Mouse (Mus musculus) ES-E14 (cell line): ENCODE data around the gene 4930469K13Rik. TPM values are rescaled to one million over a fixed set of nuclear protein-coding genes. Genes with fewer than 3 reads are reported as not detected.

Experiments
- DNase-seq: peaks from one replicate; pipeline ENCODE4 v3.0.0-alpha.2; 2013; ENCODE audit warnings: low read depth, low spot score
- H3K27ac ChIP-seq: 2 replicates; pipeline ENCODE4 v1.5.1; 2012; ENCODE audit warnings: low read depth, mild to moderate bottlenecking, low read length, moderate library complexity, mixed read lengths; ENCODE audit not compliant: poor library complexity, insufficient read depth, severe bottlenecking
- H3K36me3 ChIP-seq: 2 replicates; pipeline ENCODE4 v1.6.1; 2012; ENCODE audit warnings: mild to moderate bottlenecking, low read length, moderate library complexity, mixed read lengths; ENCODE audit not compliant: control insufficient read depth, poor library complexity, insufficient read depth, severe bottlenecking
- H3K4me1 ChIP-seq, 2 experiments: fragments of 150-350 bp in 1 of 2; sonication (generic) in 1 of 2; 2 replicates each; pipeline ENCODE4 v1.6.1; 2012; ENCODE audit warnings: low read length in 2 of 2, mild to moderate bottlenecking in 1 of 2, mixed read lengths in 1 of 2; ENCODE audit not compliant: control insufficient read depth in 2 of 2, insufficient read depth in 2 of 2, poor library complexity in 1 of 2
- H3K4me3 ChIP-seq, 2 experiments: fragments of 150-350 bp in 1 of 2; sonication (generic) in 1 of 2; 2 replicates each; pipeline ENCODE4 v1.5.1; 2012; ENCODE audit warnings: low read length in 2 of 2, low read depth in 1 of 2, mild to moderate bottlenecking in 1 of 2, mixed read lengths in 1 of 2; ENCODE audit not compliant: insufficient read depth in 1 of 2, poor library complexity in 1 of 2, severe bottlenecking in 1 of 2
- H3K9ac ChIP-seq: 2 replicates; pipeline ENCODE4 v1.6.1; 2012; ENCODE audit warnings: low read depth, mild to moderate bottlenecking, low read length, mixed read lengths; ENCODE audit not compliant: poor library complexity, insufficient read depth, severe bottlenecking
- H3K9me3 ChIP-seq: fragments of 150-350 bp; sonication (generic); 2 replicates; pipeline ENCODE4 v1.6.1; 2012; ENCODE audit warnings: low read depth, mild to moderate bottlenecking, low read length; ENCODE audit not compliant: control insufficient read depth, insufficient read depth
- CHD2 ChIP-seq: IDR thresholded peaks from 2 replicates; pipeline ENCODE4 v1.6.1; 2014; ENCODE audit warnings: mild to moderate bottlenecking, low read depth, low read length, inconsistent platforms
- HCFC1 ChIP-seq: IDR thresholded peaks from 2 replicates; pipeline ENCODE4 v1.6.1; 2012; ENCODE audit warnings: low read length, inconsistent platforms, borderline replicate concordance; ENCODE audit not compliant: insufficient read depth
- MAFK ChIP-seq: IDR thresholded peaks from 2 replicates; pipeline ENCODE4 v1.6.1; 2014; ENCODE audit warnings: mild to moderate bottlenecking, low read depth, low read length, inconsistent platforms; ENCODE audit not compliant: insufficient read depth
- ZC3H11A ChIP-seq: IDR thresholded peaks from 2 replicates; pipeline ENCODE4 v1.6.1; 2012; ENCODE audit warnings: low read depth, mild to moderate bottlenecking, inconsistent platforms, low read length, borderline replicate concordance
- ZNF384 ChIP-seq: IDR thresholded peaks from 2 replicates; pipeline ENCODE4 v1.6.1; 2012; ENCODE audit warnings: low read depth, low read length, inconsistent platforms
- in situ Hi-C, 2 experiments: fragments of 600-800 bp; cut with MboI; formaldehyde crosslinking; loops; one replicate each; pipeline ENCODE4 v1.15.1; 2025; ENCODE audit warnings: low sequenced_read_pairs in 2 of 2, inconsistent platforms in 1 of 2; ENCODE audit not compliant: unreplicated experiment in 2 of 2
- total RNA-seq: library from RNA; depleted of rRNA; stranded (reverse); fragments of 300-350 nt; gene quantifications from 2 replicates; pipeline ENCODE4 v1.2.3, GENCODE M21; 2012

Gene 4930469K13Rik
- total RNA-seq, 1 experiment: not detected

DNA sequence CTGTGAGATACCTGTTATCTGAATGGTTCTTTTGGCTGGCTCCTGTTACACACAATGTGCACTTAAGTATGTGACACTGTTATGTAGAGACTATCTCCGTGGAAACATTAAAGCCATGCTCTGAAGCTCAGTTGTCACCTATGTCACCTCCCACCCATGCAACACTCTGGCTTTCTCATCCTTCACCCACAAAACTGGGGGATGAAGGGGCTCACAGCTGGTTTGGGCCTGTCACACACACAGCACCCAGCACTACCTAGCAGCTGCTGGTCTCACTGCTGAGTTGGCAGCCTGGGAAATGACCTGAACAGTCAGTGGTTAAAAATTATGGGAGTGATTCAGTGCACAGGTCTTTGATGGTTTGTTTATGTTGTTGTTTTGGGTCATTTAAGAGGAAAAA, 48.3 kb downstream of the 4930469K13Rik start:
- Histone ChIP-seq H3K4me1 (no peaks in the 10 kb centered on the region), H3K36me3 (no peaks in the 10 kb centered on the region), H3K9ac (no peak overlapping the region), H3K4me3 (no peak overlapping the region), H3K27ac (no peak overlapping the region), H3K9me3 (no peaks in the 10 kb centered on the region)
- no peak for DNase-seq
- no peak for TF ChIP-seq ZC3H11A
- TF ChIP-seq HCFC1: no peak
- no peak for TF ChIP-seq ZNF384
- no peak for TF ChIP-seq CHD2
- TF ChIP-seq MAFK: no peak
- in situ Hi-C loops: no loop called here

DNA sequence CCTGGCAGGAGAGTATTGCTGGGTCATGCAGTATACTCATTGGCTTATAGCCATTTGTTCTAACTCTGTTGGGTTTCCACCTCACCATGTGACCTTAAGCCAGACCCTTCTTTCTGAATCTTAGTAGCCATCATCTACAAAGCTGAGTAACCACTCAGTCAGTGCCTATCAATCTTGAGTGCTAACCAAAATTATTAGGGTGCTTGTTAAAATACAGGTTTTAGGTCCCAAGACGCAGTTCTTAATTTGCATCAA, 49.3 kb downstream of the 4930469K13Rik start:
- H3K4me1 ChIP-seq: no peaks in the 10 kb centered on the region
- in situ Hi-C loops: no loop called here
- TF ChIP-seq ZNF384: no peak
- no peak for TF ChIP-seq CHD2
- TF ChIP-seq ZC3H11A: no peak
- TF ChIP-seq HCFC1: no peak
- no peak for TF ChIP-seq MAFK
- H3K27ac ChIP-seq: no peak overlapping the region
- H3K9ac ChIP-seq: no peak overlapping the region
- no peaks in the 10 kb centered on the region for H3K36me3 ChIP-seq
- no peaks in the 10 kb centered on the region for H3K9me3 ChIP-seq
- H3K4me3 ChIP-seq: no peak overlapping the region
- no peak for DNase-seq

DNA sequence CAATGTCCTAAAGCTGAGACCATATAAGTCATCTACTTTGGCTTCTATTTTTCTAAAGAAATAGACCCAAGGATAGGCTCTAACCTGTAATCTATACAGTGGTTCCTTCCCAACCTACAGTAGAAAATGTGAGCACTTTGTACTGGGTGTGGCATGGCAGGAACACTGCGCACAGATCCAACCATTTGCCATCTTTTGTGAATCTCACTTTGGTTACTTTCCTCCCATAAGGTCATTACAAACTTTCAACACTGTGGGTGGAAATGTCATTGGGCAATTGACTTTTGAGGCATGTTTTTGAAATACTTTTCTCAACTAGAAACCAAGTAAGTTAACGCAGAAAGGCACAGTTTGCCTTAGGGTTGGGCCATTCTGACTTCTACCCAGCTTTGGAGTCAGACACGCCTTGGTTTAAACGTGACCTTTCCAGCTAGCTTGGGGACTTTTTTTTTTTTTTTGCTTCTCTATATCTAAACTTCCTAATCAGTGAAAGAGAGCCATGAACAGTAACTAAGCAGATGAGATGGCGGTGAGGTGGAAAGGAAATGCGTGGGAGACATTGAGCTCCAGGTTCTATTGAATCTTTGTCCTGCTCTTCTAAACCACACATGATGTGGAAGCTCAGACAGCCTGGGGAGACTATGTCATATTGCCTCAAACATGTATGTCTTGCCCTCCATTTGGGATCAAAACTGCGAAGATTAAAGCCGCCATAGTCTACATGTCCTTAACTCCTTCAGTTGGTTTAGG, 49.8 kb downstream of the 4930469K13Rik start:
- H3K4me1 ChIP-seq: no peaks in the 10 kb centered on the region
- H3K9me3 ChIP-seq: no peaks in the 10 kb centered on the region
- TF ChIP-seq ZNF384 (no peak), CHD2 (no peak), HCFC1 (no peak), MAFK (no peak), ZC3H11A (no peak)
- H3K27ac ChIP-seq: no peak overlapping the region
- no peak overlapping the region for H3K4me3 ChIP-seq
- in situ Hi-C loops: no loop called here
- no peaks in the 10 kb centered on the region for H3K36me3 ChIP-seq
- no peak overlapping the region for H3K9ac ChIP-seq
- DNase-seq: no peak

DNA sequence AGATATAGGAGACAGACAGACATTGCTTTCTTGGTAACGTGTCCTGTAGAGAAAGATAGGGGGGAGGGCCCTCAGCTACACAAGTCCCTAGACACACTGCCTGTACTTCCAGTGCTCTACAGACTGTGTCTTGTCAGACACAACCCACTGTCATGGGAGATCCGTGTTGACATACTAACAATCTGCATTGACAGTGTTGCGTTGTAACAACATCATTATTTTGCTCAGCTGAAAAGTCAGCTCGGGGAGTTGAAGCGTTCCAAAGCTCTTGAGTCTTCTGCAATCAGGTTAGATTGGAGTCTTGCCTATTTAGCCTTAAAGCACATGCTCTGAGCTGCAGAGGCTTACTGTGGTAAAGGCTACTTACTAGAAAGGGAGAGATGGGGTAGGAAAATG, 50.8 kb downstream of the 4930469K13Rik start:
- no peak for TF ChIP-seq CHD2
- no peak for TF ChIP-seq MAFK
- no peak for TF ChIP-seq ZNF384
- no peak for TF ChIP-seq HCFC1
- no peak for TF ChIP-seq ZC3H11A
- no peaks in the 10 kb centered on the region for H3K36me3 ChIP-seq
- H3K9me3 ChIP-seq: no peaks in the 10 kb centered on the region
- no peak overlapping the region for H3K4me3 ChIP-seq
- no peak for DNase-seq
- no peak overlapping the region for H3K9ac ChIP-seq
- in situ Hi-C loops: no loop called here
- no peaks in the 10 kb centered on the region for H3K4me1 ChIP-seq
- no peak overlapping the region for H3K27ac ChIP-seq
